Mouse (Mus musculus) brain, embryonic 14.5 days (tissue): ENCODE data around the gene Obscn.

Source experiments
- CTCF ChIP-seq: fragments of 200-500 bp; IDR thresholded peaks from 2 replicates; pipeline ENCODE4 v1.5.1; 2012; ENCODE audit warnings: inconsistent platforms, mild to moderate bottlenecking, moderate library complexity, borderline replicate concordance; ENCODE audit not compliant: insufficient read depth, insufficient read length; ENCODE audit errors: extremely low read depth
- POLR2A ChIP-seq: fragments of 200-500 bp; IDR thresholded peaks from 2 replicates; pipeline ENCODE4 v1.6.1; 2012; ENCODE audit warnings: mild to moderate bottlenecking, inconsistent platforms, borderline replicate concordance; ENCODE audit not compliant: poor library complexity, insufficient read depth, insufficient read length, severe bottlenecking; ENCODE audit errors: extremely low read depth

- TF ChIP-seq POLR2A (no peak), CTCF (no peak)
These were observed 28.2 kb upstream of the Obscn start for GRCm38 (mm10) chr11:59164384-59164783.
